Mouse (Mus musculus) liver, embryonic 18 days (tissue): ENCODE results near the gene Hcn2. TPM values are rescaled to one million over a fixed set of nuclear protein-coding genes. Genes with fewer than 3 reads are reported as not detected.

Experiments
- polyA plus RNA-seq: library from polyadenylated mRNA; depleted of rRNA; stranded (reverse); fragments of >200 nt; gene quantifications from 2 replicates; pipeline ENCODE4 v1.2.3, GENCODE M21; 2012; rRNA removed

Gene Hcn2
- polyA plus RNA-seq: 0.08 and 0.09 TPM in 2 replicates

DNA sequence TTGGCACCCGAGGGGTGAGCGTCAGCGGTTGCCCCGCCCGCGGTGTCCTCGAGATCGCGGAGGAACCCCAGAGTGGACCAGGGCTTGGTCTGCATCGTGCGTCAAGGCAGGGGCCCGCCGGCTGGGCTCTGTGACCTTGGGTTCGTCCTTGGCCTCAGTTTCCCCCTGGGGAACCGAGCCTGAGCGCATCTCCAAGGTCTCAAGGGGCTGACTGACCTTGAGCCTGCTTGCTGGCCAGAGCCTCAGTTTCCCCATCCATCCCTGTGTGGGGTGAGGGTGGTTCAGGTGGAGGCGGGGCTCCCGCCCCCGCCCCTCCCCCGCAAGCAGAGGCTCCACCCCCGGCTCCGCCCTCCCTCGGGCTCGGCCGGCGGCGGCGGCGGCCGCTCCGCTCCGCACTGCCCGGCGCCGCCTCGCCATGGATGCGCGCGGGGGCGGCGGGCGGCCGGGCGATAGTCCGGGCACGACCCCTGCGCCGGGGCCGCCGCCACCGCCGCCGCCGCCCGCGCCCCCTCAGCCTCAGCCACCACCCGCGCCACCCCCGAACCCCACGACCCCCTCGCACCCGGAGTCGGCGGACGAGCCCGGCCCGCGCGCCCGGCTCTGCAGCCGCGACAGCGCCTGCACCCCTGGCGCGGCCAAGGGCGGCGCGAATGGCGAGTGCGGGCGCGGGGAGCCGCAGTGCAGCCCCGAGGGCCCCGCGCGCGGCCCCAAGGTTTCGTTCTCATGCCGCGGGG is at the start of gene Hcn2:
TSS of gene Hcn2 (plus strand) at position 381 of the 734 bp plus-strand sequence.

DNA sequence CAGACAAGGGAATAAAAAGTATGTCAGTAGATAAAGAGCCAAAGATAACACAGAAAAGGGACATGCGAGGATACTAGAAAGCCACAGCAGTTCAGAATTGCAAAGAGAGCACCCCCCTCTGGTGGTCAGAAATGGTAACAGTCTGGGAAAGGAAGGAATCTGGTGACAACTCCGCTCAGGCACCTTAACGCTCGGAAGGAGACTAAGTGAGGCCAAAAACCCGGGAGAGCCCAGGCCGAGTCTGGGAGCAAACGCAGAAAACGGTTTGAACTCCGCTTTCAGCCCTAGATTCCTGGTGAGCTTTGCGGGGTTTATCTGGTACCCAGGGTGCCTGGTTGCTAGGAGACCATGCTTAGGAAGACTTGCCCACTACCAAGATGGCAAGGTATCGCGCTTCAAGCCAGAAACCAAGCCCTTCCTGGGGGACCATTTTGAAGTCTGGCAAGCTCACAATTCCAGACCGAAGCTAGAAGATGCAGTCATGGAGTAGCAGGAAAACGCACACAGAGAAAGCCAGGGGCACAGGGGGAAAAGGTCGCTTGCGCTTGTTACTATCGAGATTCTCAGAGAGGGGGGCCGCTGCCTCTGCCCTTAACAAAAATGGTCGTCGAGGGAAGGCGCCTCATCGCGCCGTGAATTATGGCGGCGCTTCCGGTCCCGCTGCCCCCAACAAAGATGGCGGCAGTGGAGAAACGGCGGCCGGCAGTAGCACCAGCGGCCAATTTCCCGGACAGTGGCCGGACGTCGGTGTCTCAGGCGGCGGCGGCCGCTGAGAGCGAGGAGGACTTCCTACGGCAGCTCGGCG is 47.5 kb upstream of the Hcn2 start, which contains the start of gene Tpgs1:
TSS of gene Tpgs1 (plus strand) at position 599 of the 805 bp plus-strand sequence.

DNA sequence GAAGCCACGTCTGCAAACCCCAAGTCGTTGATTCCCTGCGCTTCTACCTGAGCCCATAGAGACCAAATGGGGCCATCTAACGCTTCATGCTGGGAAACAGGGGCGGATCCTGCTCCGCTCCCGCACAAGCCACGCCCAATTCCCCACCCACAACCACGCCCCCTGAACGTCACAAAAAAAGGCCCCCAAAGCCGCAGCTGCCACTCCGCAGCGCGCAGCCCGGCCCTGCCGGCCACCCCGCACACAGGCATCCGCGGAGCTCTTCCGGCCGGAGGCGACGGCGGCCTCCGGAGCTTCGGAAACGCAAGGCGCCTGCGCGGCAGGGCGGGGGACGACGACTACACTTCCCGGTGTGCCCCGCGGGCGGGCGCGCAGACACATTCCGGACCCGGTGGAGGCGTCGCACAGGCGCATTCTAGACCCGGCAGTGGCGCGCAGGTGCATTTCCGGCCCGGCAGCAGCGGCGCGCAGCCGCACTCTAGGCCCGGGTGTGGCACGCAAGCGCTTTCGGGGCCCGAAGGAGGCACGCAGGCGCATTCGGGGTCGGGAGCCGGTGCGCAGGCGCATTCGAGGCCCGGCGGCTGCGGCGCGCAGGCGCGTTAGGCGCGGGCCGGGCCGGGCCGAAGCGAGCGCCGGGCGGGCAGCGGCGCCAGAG is 34.7 kb upstream of the Hcn2 start, which contains the start of gene Cdc34:
TSS of gene Cdc34 (plus strand) at position 605 of the 655 bp plus-strand sequence.

DNA sequence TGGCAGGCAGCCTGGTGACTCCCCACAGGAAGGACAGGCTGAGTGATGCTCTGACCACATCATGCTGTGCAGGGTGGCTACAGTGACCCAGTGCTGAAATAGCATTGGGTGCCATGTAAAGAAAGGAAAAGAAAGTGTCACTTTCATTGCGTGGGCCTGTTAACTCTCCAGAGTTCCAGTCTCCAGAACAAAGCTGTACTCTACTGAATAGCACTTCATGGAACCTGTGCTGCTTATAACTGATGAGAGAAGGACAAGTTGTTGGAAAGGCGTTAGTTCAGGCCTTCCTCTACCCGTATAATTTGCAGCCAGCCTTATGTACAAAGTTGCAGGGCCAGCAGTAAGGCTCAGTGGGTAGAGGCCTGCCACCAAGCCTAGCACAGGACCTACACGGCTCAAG is 27.7 kb upstream of the Hcn2 start, which contains the start of gene Gzmm:
TSS of gene Gzmm (plus strand) at position 301 of the 400 bp plus-strand sequence.

DNA sequence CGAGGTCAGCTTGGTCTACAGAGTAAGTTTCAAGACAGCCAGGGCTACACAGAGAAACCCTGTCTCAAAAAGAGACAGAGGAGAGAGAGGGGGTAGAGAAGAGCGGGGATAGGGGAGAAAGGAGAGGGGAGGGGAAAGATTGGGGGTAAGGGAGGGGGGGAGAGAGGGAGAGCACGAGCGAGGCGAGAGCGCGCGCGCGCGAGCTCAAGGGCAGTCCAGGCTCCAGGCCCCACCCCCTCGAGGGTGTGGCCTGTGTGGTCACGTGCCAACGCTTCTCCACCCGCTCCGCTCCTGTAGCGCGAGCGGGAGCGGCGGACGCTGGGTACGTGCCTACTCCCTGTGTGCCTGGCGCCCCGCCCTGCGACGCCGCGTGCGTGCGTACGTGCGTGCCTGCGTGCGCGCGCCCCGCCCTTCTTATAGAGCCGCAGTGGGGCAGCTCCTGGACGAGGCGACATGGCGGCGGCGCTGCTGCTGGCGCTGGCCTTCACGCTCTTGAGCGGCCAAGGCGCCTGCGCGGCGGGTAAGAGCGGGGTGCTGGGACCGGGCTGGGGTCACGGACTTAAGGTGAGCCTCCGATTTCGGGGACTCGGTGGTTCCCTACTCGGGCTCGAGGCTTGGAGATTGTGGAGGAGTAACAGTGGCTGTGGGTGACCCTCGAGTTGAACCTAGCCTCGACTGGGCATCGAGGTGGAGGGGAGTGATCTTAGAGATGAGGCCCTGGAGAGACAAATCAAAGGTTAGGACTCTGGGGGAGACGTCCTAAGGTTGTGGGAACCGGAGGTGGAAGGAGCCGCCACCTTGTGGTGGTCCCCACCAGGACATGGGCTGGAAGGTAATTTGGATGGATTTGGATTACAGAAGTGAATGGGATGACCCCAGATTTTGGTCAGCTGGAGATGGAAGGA is 12.1 kb upstream of the Hcn2 start, which contains the start of gene Bsg:
TSS of gene Bsg (plus strand) at position 427 of the 905 bp plus-strand sequence.

DNA sequence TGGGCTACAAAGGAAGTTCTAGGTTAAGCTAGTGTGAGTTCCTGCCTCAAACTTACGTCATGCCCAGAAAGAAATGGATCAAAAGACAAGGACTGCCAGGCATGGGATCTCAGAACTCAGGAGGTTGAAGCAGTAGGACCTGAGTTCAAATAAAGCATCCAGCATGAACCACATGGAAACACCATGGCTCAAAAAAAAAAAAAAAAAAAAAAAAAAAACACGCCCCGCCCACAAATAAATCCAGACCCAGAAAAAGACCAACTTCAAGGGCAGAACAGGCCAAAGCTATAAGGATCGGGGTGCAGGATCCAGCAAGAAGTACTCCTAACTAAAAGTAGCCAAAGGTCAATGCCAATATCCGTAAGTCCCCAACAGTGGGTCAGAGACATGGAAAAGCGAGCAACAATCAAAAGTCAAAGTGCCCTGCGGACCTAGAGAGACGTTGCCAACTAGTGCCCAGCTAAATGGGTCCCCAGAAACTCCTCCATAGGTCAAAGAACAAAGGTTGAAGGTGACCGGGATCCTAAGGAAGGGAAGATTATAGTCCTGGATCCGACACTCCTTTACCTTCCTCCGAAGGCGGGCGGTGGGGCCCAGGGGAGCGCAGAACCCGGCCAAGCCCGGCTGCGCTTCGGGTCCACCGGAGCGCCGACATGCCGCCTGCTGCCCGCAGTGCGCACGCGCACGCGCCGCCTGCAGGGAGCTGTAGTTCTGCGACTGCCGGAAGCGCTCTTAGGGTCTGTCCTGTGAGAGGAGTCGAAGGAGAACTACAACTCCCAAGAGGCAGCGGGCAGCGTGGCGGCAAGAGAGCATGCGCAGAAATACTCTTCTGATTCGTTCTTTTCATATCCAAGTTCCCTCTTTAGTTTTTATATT is 29.7 kb downstream of the Hcn2 start, which contains the start of gene Polrmt:
TSS of gene Polrmt (minus strand) at position 684 of the 876 bp plus-strand sequence.

DNA sequence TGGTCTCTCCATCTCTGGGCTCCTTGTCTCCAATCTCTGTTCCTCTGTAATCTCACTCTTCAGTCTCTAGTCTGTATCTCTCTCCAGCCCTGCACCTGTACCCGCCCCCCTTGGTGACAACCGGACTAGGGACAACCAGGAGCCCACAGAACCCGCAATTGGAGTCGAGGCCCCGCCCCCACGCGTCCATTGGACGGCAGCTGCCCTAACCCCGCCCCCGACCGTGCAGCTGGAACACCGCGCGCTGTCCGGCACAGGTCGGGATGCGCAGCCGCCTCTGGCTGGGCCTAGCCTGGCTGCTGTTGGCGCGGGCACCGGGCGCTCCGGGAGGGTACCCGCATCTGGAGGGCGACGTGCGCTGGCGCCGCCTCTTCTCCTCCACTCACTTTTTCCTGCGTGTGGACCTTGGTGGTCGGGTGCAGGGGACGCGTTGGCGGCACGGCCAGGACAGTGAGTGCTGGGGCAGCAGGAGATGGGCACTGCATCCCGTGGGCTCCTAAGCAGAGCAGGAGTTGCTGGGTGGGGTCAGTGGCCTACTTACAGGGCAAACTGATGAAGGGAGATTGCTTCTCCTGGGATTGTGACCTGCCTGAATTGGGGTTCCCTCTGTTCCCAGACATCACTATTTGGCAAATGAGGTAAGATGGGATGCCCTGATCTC is 38.6 kb downstream of the Hcn2 start, which contains the start of gene Fgf22:
TSS of gene Fgf22 (plus strand) at position 221 of the 661 bp plus-strand sequence.

DNA sequence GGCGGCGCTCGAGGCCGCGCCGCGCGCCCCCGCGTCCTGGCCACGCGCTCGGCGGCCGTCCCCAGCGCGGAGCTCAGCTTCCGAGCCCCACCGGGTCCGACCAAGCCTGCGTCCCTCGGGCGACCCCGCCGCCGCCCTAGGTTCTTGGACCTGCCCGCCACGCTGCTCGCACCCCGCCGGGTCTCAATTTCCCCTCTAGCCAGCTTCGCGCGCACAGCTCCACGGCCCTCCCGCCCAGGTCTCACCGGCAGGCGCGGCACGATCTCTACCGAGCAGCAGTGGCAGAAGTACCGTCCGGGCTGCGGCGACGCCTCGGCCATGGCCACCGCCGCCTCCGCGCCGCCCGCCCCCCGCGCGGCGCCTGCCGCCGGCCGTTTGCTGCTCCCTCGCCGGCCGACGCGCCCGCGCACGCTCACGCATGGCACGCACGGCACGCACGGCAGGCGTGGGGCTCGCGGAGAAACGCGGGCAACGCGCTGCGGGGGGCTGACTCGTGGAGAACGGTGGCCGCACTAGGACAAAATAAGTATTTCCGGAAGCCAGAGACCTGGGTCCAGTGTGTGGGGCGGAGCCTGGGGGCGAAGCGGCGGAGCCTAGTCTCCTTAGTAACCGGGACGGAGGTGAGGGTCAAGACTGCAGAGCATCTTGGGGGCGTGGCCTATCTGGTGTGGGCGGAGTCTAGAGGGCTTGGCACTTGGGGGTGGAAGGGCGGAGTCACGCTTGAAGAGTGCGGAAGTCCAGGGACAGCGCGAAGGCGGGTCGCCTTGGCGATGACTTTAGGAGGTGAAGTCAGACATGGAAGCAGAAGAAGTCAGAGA is 50.3 kb downstream of the Hcn2 start, which contains the start of gene Rnf126:
TSS of gene Rnf126 (minus strand) at position 445 of the 818 bp plus-strand sequence.

DNA sequence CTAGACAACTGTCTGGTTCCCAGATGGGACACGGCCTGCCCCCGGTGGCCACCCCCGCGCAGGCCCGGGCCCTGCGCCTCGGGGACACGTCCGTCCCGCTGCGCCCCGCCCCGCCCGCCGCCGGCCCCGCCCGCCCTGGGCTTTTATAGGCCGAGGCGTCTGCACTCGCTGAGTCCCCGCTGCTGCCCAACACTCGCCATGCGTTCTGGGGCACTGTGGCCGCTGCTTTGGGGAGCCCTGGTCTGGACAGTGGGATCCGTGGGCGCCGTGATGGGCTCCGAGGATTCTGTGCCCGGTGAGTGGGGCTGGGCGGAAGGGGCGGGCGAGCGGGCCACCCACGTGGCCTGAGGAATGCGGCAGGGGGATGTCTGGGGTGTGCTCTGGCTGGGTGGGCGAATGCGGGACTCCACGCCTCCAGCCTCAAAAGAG is 60.7 kb downstream of the Hcn2 start, which contains the start of gene Fstl3:
TSS of gene Fstl3 (plus strand) at position 170 of the 429 bp plus-strand sequence.

Other genes starting within 250 kb of the Hcn2 start
- not detected in 2 replicates for gene Vmn2r83, start 247.9 kb upstream of the Hcn2 start, polyA plus RNA-seq
- 15.1 and 15.9 TPM in 2 replicates for gene Plpp2, start 182.8 kb upstream of the Hcn2 start, polyA plus RNA-seq
- gene Mier2, start 161.4 kb upstream of the Hcn2 start, polyA plus RNA-seq: 20.0 and 25.1 TPM in 2 replicates
- gene Theg, start 129.3 kb upstream of the Hcn2 start, polyA plus RNA-seq: not detected in 2 replicates
- gene C2cd4c, start 102.6 kb upstream of the Hcn2 start, polyA plus RNA-seq: 0.03 and 0.06 TPM in 2 replicates
- 0.26 and 0.30 TPM in 2 replicates for gene Shc2, start 78.7 kb upstream of the Hcn2 start, polyA plus RNA-seq
- gene Odf3l2, start 70.9 kb upstream of the Hcn2 start, polyA plus RNA-seq: not detected in 2 replicates
- 0.08 and 0.18 TPM in 2 replicates for gene Madcam1, start 52.1 kb upstream of the Hcn2 start, polyA plus RNA-seq
- 14.3 and 15.9 TPM in 2 replicates for gene Tpgs1, start 47.3 kb upstream of the Hcn2 start, polyA plus RNA-seq
- gene Cdc34, start 34.4 kb upstream of the Hcn2 start, polyA plus RNA-seq: 75.1 and 80.8 TPM in 2 replicates
- 0.06 and 0.12 TPM in 2 replicates for gene Gzmm, start 27.6 kb upstream of the Hcn2 start, polyA plus RNA-seq
- 793 and 830 TPM in 2 replicates for gene Bsg, start 12.1 kb upstream of the Hcn2 start, polyA plus RNA-seq
- gene Polrmt, start 29.9 kb downstream of the Hcn2 start, polyA plus RNA-seq: 13.3 and 17.5 TPM in 2 replicates
- gene Fgf22, start 38.4 kb downstream of the Hcn2 start, polyA plus RNA-seq: not detected in 2 replicates
- 36.8 and 38.6 TPM in 2 replicates for gene Rnf126, start 50.3 kb downstream of the Hcn2 start, polyA plus RNA-seq
- 2.6 TPM in 2 replicates for gene Fstl3, start 60.6 kb downstream of the Hcn2 start, polyA plus RNA-seq
- 3.3 and 4.4 TPM in 2 replicates for gene Prss57, start 74.3 kb downstream of the Hcn2 start, polyA plus RNA-seq
- gene Palm, start 76.9 kb downstream of the Hcn2 start, polyA plus RNA-seq: 4.8 and 5.8 TPM in 2 replicates
- gene Misp, start 104.4 kb downstream of the Hcn2 start, polyA plus RNA-seq: 0.59 and 0.99 TPM in 2 replicates
- gene Ptbp1, start 137.8 kb downstream of the Hcn2 start, polyA plus RNA-seq: 104 and 111 TPM in 2 replicates
- 200 and 257 TPM in 2 replicates for gene Prtn3, start 157.8 kb downstream of the Hcn2 start, polyA plus RNA-seq
- gene Plppr3, start 158.0 kb downstream of the Hcn2 start, polyA plus RNA-seq: 5.6 and 9.0 TPM in 2 replicates
- gene Elane, start 169.6 kb downstream of the Hcn2 start, polyA plus RNA-seq: 103 and 130 TPM in 2 replicates
- 0.08 and 0.12 TPM in 2 replicates for gene Cfd, start 174.2 kb downstream of the Hcn2 start, polyA plus RNA-seq
- 11.6 and 12.7 TPM in 2 replicates for gene Med16, start 192.3 kb downstream of the Hcn2 start, polyA plus RNA-seq
- gene Gm26602, start 194.2 kb downstream of the Hcn2 start, polyA plus RNA-seq: not detected in 2 replicates
- gene Kiss1r, start 200.3 kb downstream of the Hcn2 start, polyA plus RNA-seq: 0.65 and 0.86 TPM in 2 replicates
- gene R3hdm4, start 204.6 kb downstream of the Hcn2 start, polyA plus RNA-seq: 31.9 and 40.7 TPM in 2 replicates
- 8.4 and 10.3 TPM in 2 replicates for gene Arid3a, start 210.4 kb downstream of the Hcn2 start, polyA plus RNA-seq
- 18.3 and 20.3 TPM in 2 replicates for gene Wdr18, start 243.5 kb downstream of the Hcn2 start, polyA plus RNA-seq